Mouse (Mus musculus): Measurements from ENCODE around the gene Appl1.

GRCm38 (mm10) chr14:26911826-26912225 is 59.2 kb downstream of the Appl1 start:
- TF ChIP-seq CTCF (conservative IDR thresholded peaks at IDR 0.05; ENCODE audit: low read length) (no peak), POU5F1 (IDR thresholded peaks at IDR 0.05; ENCODE audit: borderline replicate concordance, low read length) (no peak)

Measured in E14TG2a.4 (cell line).